Mouse (Mus musculus): Measurements from ENCODE around the gene Rrn3. TPM values are rescaled to one million over a fixed set of nuclear protein-coding genes. Genes with fewer than 3 reads are reported as not detected.
"Not testable (repeated sequence)": the region's sequence is repeated elsewhere in the genome, so short reads cannot be mapped to it uniquely, and the experiment has no call there.

Rrn3 gene
- polyA plus RNA-seq, 1 experiment from 2014 or later: 102 TPM

DNA sequence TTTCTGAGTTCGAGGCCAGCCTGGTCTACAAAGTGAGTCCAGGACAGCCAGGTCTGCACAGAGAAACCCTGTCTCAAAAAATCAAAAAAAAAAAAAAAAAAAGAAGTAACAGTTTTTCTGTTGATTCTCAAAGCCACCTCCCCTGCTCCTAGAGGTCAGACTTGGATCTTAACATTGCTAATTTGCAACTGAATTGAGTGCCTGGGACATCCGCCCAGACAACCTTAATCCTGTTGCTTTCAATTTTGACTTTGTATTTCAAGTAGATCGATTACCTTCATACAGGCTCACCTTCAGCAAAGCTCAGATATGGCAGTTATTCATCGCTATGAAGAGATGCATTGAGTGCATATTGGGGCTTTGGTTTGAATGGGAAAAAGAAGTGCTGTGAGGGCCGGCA lies 31.2 kb upstream of the Rrn3 start:
- Histone ChIP-seq H3K4me2 (ENCODE audit: low read length) (no peak overlapping the region), H3K4me3 (replicated peaks; ENCODE audit: low read depth, low read length) (no peak overlapping the region), H3K27me3 (ENCODE audit: control insufficient read depth, insufficient read depth, low read length) (no peaks in the 10 kb centered on the region), H3K9ac (replicated peaks; ENCODE audit: low read length) (no peak overlapping the region), H3K36me3 (ENCODE audit: control insufficient read depth, insufficient read depth, low read length) (no peaks in the 10 kb centered on the region), H3K27ac (replicated peaks; ENCODE audit: low read depth, low read length) (no peak overlapping the region), H3K9me3 (ENCODE audit: control insufficient read depth, low read length) (no peaks in the 10 kb centered on the region), H3K4me1 (ENCODE audit: control insufficient read depth, insufficient read depth, low read length) (no peaks in the 10 kb centered on the region)
- WGBS: 41% methylated on average over 5 of the region's 5 CpGs
- DNase-seq: no peak
- ATAC-seq (ENCODE audit: low FRiP score, low TSS enrichment): no peak

DNA sequence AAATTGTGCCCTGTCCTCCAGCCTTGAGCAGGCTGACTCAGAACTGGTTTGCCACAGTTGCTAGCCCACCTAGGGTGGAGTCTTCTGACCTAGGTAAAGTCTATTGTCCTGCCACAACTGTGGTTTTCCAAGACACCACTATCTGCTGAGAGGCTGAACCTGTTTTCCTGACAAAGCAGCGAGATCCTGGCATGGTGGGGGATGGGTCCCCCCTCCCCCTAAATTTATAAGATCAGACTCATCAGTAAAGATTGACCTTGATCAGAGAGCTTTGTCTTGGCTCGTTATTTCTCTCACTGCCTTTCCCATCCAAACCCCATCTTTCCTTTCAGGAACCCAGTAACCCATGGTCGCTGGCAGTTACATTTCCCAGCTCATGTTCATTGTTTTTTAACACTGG lies 30.5 kb upstream of the Rrn3 start:
- DNase-seq: no peak
- Histone ChIP-seq H3K4me3 (replicated peaks; ENCODE audit: low read depth, low read length) (no peak overlapping the region), H3K27me3 (ENCODE audit: control insufficient read depth, insufficient read depth, low read length) (no peaks in the 10 kb centered on the region), H3K36me3 (ENCODE audit: control insufficient read depth, insufficient read depth, low read length) (no peaks in the 10 kb centered on the region), H3K4me2 (ENCODE audit: low read length) (no peak overlapping the region), H3K4me1 (ENCODE audit: control insufficient read depth, insufficient read depth, low read length) (no peaks in the 10 kb centered on the region), H3K9ac (replicated peaks; ENCODE audit: low read length) (no peak overlapping the region), H3K9me3 (ENCODE audit: control insufficient read depth, low read length) (no peaks in the 10 kb centered on the region), H3K27ac (replicated peaks; ENCODE audit: low read depth, low read length) (no peak overlapping the region)
- WGBS: 52% methylated on average over 3 of the region's 3 CpGs
- no peak for ATAC-seq (ENCODE audit: low FRiP score, low TSS enrichment)

- no peaks in the 10 kb centered on the region for H3K9me3 ChIP-seq (ENCODE audit: control insufficient read depth, low read length)
- WGBS: 91% methylated on average over 13 of the region's 13 CpGs
- H3K27ac ChIP-seq (replicated peaks; ENCODE audit: low read depth, low read length): no peak overlapping the region
- no peak overlapping the region for H3K4me3 ChIP-seq (replicated peaks; ENCODE audit: low read depth, low read length)
- H3K27me3 ChIP-seq (ENCODE audit: control insufficient read depth, insufficient read depth, low read length): no peaks in the 10 kb centered on the region
- ATAC-seq (ENCODE audit: low FRiP score, low TSS enrichment) (no peak), DNase-seq (no peak)
- H3K4me1 ChIP-seq (ENCODE audit: control insufficient read depth, insufficient read depth, low read length): no peaks in the 10 kb centered on the region
- H3K4me2 ChIP-seq (ENCODE audit: low read length): no peak overlapping the region
- no peaks in the 10 kb centered on the region for H3K36me3 ChIP-seq (ENCODE audit: control insufficient read depth, insufficient read depth, low read length)
- H3K9ac ChIP-seq (replicated peaks; ENCODE audit: low read length): no peak overlapping the region
These were observed 29.9 kb upstream of the Rrn3 start for GRCm38 (mm10) chr16:13750626-13751025.

DNA sequence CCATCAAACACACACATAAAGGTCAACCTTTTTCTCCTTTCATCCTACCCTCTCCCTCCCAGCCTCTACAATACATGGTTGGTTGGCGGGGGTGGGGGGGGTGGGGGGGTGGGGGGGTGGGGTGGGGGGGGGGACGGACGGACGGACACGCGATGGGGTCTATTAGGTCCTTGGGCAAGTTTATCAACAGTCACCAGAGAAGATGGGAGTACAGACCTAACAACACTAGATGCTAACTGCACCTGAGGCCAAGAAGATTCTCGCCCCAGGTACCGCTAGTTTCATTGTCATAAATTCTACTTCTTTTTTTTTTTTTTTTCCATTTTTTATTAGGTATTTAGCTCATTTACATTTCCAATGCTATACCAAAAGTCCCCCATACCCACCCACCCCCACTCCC lies 26.5 kb upstream of the Rrn3 start:
- H3K27ac ChIP-seq (replicated peaks; ENCODE audit: low read depth, low read length): no peak overlapping the region; the same call in 1 of the 2 replicates
- 75% methylated on average over 8 of the region's 8 CpGs for WGBS
- peak overlapping the region; percentile 64 for H3K4me3 ChIP-seq (replicated peaks; ENCODE audit: low read depth, low read length)
- H3K36me3 ChIP-seq (ENCODE audit: control insufficient read depth, insufficient read depth, low read length): no peaks in the 10 kb centered on the region
- no peaks in the 10 kb centered on the region for H3K4me1 ChIP-seq (ENCODE audit: control insufficient read depth, insufficient read depth, low read length)
- no peak overlapping the region for H3K9ac ChIP-seq (replicated peaks; ENCODE audit: low read length)
- H3K9me3 ChIP-seq (ENCODE audit: control insufficient read depth, low read length): no peaks in the 10 kb centered on the region
- no peak for DNase-seq
- peak overlapping the region; percentile 92 for H3K4me2 ChIP-seq (ENCODE audit: low read length)
- ATAC-seq (ENCODE audit: low FRiP score, low TSS enrichment): peak; percentile 57; the same call in 1 of the 2 replicates
- no peaks in the 10 kb centered on the region for H3K27me3 ChIP-seq (ENCODE audit: control insufficient read depth, insufficient read depth, low read length)

GRCm38 (mm10) chr16:13754400-13755190 lies 25.9 kb upstream of the Rrn3 start:
- WGBS: under 1% methylated on average over 65 of the region's 65 CpGs
- Histone ChIP-seq H3K4me3 (replicated peaks; ENCODE audit: low read depth, low read length) (peak overlapping the region; percentile 64), H3K9ac (replicated peaks; ENCODE audit: low read length) (peak overlapping the region; percentile 67), H3K36me3 (ENCODE audit: control insufficient read depth, insufficient read depth, low read length) (no peaks in the 10 kb centered on the region), H3K27me3 (ENCODE audit: control insufficient read depth, insufficient read depth, low read length) (no peaks in the 10 kb centered on the region), H3K27ac (replicated peaks; ENCODE audit: low read depth, low read length) (0 out of 2 replicates have a peak overlapping the region, but pooled peaks have one; percentile 9), H3K9me3 (ENCODE audit: control insufficient read depth, low read length) (no peaks in the 10 kb centered on the region), H3K4me2 (ENCODE audit: low read length) (peak overlapping the region; percentile 92), H3K4me1 (ENCODE audit: control insufficient read depth, insufficient read depth, low read length) (no peaks in the 10 kb centered on the region)
- peak; percentile 99 for ATAC-seq (ENCODE audit: low FRiP score, low TSS enrichment)
- peak; percentile 98 for DNase-seq

DNA sequence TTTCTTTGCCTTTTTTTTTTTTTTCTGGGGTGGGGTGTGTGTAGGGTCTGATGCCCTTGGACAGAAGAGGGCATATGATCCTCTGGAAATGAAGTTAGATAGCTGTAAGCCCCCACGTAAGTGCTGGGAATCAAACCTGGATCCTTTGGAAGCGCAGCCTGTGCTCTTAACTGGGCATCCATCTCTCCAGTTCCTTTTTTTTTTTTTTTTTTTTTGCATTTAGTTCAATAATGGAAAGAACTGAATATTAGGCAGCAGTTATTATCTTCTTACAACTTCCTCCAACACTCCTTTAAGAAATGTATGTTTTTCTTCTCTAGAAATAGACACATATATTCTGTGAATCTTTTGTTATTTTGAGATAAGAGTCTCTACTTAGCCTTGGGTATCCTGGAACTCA lies 22.7 kb upstream of the Rrn3 start:
- Histone ChIP-seq H3K36me3 (ENCODE audit: control insufficient read depth, insufficient read depth, low read length) (no peaks in the 10 kb centered on the region), H3K4me1 (ENCODE audit: control insufficient read depth, insufficient read depth, low read length) (no peaks in the 10 kb centered on the region), H3K4me2 (ENCODE audit: low read length) (no peak overlapping the region), H3K27me3 (ENCODE audit: control insufficient read depth, insufficient read depth, low read length) (no peaks in the 10 kb centered on the region), H3K9me3 (ENCODE audit: control insufficient read depth, low read length) (no peaks in the 10 kb centered on the region), H3K4me3 (replicated peaks; ENCODE audit: low read depth, low read length) (no peak overlapping the region), H3K27ac (replicated peaks; ENCODE audit: low read depth, low read length) (no peak overlapping the region), H3K9ac (replicated peaks; ENCODE audit: low read length) (no peak overlapping the region)
- ATAC-seq (ENCODE audit: low FRiP score, low TSS enrichment) (no peak), DNase-seq (no peak)
- WGBS: 91% methylated on average over 2 of the region's 2 CpGs

GRCm38 (mm10) chr16:13762807-13763206 lies 17.7 kb upstream of the Rrn3 start:
- H3K9ac ChIP-seq (replicated peaks; ENCODE audit: low read length); H3K27ac ChIP-seq (replicated peaks; ENCODE audit: low read depth, low read length); H3K4me2 ChIP-seq (ENCODE audit: low read length); H3K4me1 ChIP-seq (ENCODE audit: control insufficient read depth, insufficient read depth, low read length); H3K27me3 ChIP-seq (ENCODE audit: control insufficient read depth, insufficient read depth, low read length); DNase-seq; H3K9me3 ChIP-seq (ENCODE audit: control insufficient read depth, low read length); H3K36me3 ChIP-seq (ENCODE audit: control insufficient read depth, insufficient read depth, low read length); H3K4me3 ChIP-seq (replicated peaks; ENCODE audit: low read depth, low read length); ATAC-seq (ENCODE audit: low FRiP score, low TSS enrichment): not testable (repeated sequence)
- WGBS: 95% methylated on average over 1 of the region's 1 CpGs

GRCm38 (mm10) chr16:13764519-13764918 lies 16.0 kb upstream of the Rrn3 start:
- no peak overlapping the region for H3K4me2 ChIP-seq (ENCODE audit: low read length)
- no peaks in the 10 kb centered on the region for H3K9me3 ChIP-seq (ENCODE audit: control insufficient read depth, low read length)
- no peaks in the 10 kb centered on the region for H3K4me1 ChIP-seq (ENCODE audit: control insufficient read depth, insufficient read depth, low read length)
- H3K36me3 ChIP-seq (ENCODE audit: control insufficient read depth, insufficient read depth, low read length): no peaks in the 10 kb centered on the region
- no peak overlapping the region for H3K4me3 ChIP-seq (replicated peaks; ENCODE audit: low read depth, low read length)
- ATAC-seq (ENCODE audit: low FRiP score, low TSS enrichment) (no peak), DNase-seq (no peak)
- no peaks in the 10 kb centered on the region for H3K27me3 ChIP-seq (ENCODE audit: control insufficient read depth, insufficient read depth, low read length)
- no peak overlapping the region for H3K27ac ChIP-seq (replicated peaks; ENCODE audit: low read depth, low read length)
- WGBS: 78% methylated on average over 3 of the region's 3 CpGs
- no peak overlapping the region for H3K9ac ChIP-seq (replicated peaks; ENCODE audit: low read length)

DNA sequence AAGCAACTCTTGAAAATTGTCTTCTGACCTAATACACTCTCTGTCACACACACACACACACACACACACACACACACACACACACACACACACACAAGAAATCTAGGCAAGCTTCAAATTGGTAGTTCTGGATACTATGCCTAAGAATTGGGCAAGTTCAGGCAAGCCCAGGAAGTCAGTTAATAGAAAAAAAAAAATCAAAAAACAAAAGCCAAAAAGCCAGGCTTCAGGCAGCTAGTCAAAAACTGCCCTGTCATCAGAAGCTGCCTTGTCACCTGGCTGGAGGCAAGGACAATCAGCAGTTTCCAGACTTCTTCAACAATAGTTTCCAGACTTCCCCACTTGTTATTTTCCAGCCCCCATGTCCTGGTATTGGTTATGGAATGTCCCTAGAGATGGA lies 14.1 kb upstream of the Rrn3 start:
- Histone ChIP-seq H3K36me3 (ENCODE audit: control insufficient read depth, insufficient read depth, low read length) (no peaks in the 10 kb centered on the region), H3K4me3 (replicated peaks; ENCODE audit: low read depth, low read length) (no peak overlapping the region), H3K27me3 (ENCODE audit: control insufficient read depth, insufficient read depth, low read length) (no peaks in the 10 kb centered on the region), H3K27ac (replicated peaks; ENCODE audit: low read depth, low read length) (no peak overlapping the region), H3K4me1 (ENCODE audit: control insufficient read depth, insufficient read depth, low read length) (no peaks in the 10 kb centered on the region), H3K9ac (replicated peaks; ENCODE audit: low read length) (no peak overlapping the region), H3K9me3 (ENCODE audit: control insufficient read depth, low read length) (no peaks in the 10 kb centered on the region), H3K4me2 (ENCODE audit: low read length) (no peak overlapping the region)
- no peak for DNase-seq
- ATAC-seq (ENCODE audit: low FRiP score, low TSS enrichment): no peak

All from midbrain, embryonic 14.5 days (tissue).